Mouse (Mus musculus) Patski (cell line): ENCODE data around the gene Fbxw7. TPM values are rescaled to one million over a fixed set of nuclear protein-coding genes. Genes with fewer than 3 reads are reported as not detected.

Experiments
- ATAC-seq: fragments of 100-300 bp; one replicate; pipeline ENCODE4 v1.8.0; 2021
- CTCF ChIA-PET: fragments of 350-600 bp; sonication (Branson Sonifier 250); formaldehyde crosslinking; loops from one replicate; lab custom pipeline; 2022; ENCODE audit warnings: inconsistent platforms; lab: Charles Lee
- POLR2A ChIA-PET: fragments of 350-600 bp; sonication (Branson Sonifier 250); formaldehyde crosslinking; loops from one replicate; lab custom pipeline; 2022; ENCODE audit warnings: antibody characterized with exemption, inconsistent platforms; lab: Charles Lee
- DNase-seq: peaks from one replicate; pipeline ENCODE4 v3.0.0-alpha.2; 2011; ENCODE audit warnings: low read depth, low spot score
- H3K27me3 ChIP-seq: fragments of 371-371 bp; one replicate; pipeline ENCODE4 v1.5.1; 2021
- CTCF ChIP-seq: fragments of 100-300 bp; IDR thresholded peaks from one replicate; pipeline ENCODE4 v1.5.1; 2021
- in situ Hi-C: fragments of 300-500 bp; cut with MboI; formaldehyde crosslinking; loops from 3 replicates; pipeline ENCODE4 v1.11.1; 2018; ENCODE audit warnings: low pct_unique_long_range_greater_than_20kb, mixed read lengths
- polyA plus RNA-seq: library from polyadenylated mRNA; unstranded; gene quantifications from one replicate; pipeline ENCODE4 v1.2.3, GENCODE M21; 2021

Gene Fbxw7
- polyA plus RNA-seq, 1 experiment from 2014 or later: 23.5 TPM

GRCm38 (mm10) chr3:84929171-84929570, 114.1 kb downstream of the Fbxw7 start:
- POLR2A ChIA-PET: no interaction called here
- DNase-seq (no peak), ATAC-seq (no peak)
- in situ Hi-C loops: loop anchor here (10.0 kb wide), 1 partner anchor 1186 kb away; no protein-coding TSS in a partner anchor
- H3K27me3 ChIP-seq: no peaks in the 10 kb centered on the region
- TF ChIP-seq CTCF: no peak
- CTCF ChIA-PET: interaction anchor here (1.0 to 1.5 kb wide), 3 partner anchors 9 to 21 kb away, joined by 3 read pairs; no protein-coding TSS in a partner anchor

DNA sequence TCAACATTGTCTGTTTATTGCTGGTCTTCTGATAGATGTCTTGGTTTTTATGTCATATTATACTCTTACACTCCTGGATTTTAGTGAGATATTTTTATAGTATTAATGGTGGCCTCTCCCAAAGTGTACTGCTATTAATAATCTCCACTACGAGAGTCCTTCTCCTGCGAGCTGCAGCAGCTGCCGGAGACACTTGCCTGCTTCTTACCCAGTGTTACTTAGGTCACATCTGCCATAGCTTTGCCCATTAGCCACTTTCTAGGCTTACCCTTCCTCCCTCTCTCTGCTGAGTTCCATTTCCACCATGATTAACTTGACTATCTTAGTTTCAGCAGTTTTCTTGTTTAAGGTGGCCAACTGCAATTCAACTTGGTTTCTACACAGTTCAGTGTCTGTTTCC, 115.6 kb downstream of the Fbxw7 start:
- DNase-seq (no peak), ATAC-seq (no peak)
- POLR2A ChIA-PET: no interaction called here
- TF ChIP-seq CTCF: no peak
- CTCF ChIA-PET: interaction anchor here (2.4 kb wide), 1 partner anchor 9 kb away, joined by 8 read pairs; no protein-coding TSS in a partner anchor
- no peaks in the 10 kb centered on the region for H3K27me3 ChIP-seq
- in situ Hi-C loops: no loop called here

GRCm38 (mm10) chr3:84935729-84936128, 120.7 kb downstream of the Fbxw7 start:
- peak; percentile 69 for DNase-seq
- in situ Hi-C loops: no loop called here
- peak; percentile 97 for ATAC-seq
- ChIA-PET POLR2A (no interaction called here), CTCF (no interaction called here)
- H3K27me3 ChIP-seq: no peaks in the 10 kb centered on the region
- TF ChIP-seq CTCF: no peak

GRCm38 (mm10) chr3:84936252-84936651, 121.2 kb downstream of the Fbxw7 start:
- ChIA-PET POLR2A (no interaction called here), CTCF (no interaction called here)
- DNase-seq (no peak), ATAC-seq (peak; percentile 45)
- H3K27me3 ChIP-seq: no peaks in the 10 kb centered on the region
- TF ChIP-seq CTCF: peak; percentile 60
- in situ Hi-C loops: no loop called here

DNA sequence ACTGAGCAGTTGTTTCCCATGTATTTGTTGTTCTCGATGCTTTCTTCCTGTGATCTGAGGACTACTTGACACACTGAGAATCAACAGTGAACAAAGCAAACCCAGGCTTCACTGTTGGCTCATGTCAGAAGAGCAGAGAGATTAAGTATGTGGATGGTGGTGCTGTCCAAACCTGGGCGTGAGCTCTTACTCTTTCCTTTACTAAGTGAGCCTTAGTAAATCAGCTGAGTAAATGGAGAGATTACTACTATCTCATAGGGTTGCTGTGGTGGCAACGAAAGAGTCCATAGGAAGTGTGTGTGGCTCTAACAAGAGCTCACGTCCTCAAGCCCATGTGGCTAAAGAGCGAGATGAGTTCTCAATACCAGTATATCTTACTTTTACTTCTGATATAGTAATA, 121.9 kb downstream of the Fbxw7 start:
- ATAC-seq (no peak), DNase-seq (no peak)
- no peaks in the 10 kb centered on the region for H3K27me3 ChIP-seq
- POLR2A ChIA-PET: interaction anchor here (0.7 kb wide), 1 partner anchor 314 kb away, joined by 3 read pairs; no protein-coding TSS in a partner anchor
- CTCF ChIA-PET: interaction anchor here (1.4 kb wide), 1 partner anchor 15 kb away, joined by 3 read pairs; no protein-coding TSS in a partner anchor
- TF ChIP-seq CTCF: no peak
- in situ Hi-C loops: no loop called here

DNA sequence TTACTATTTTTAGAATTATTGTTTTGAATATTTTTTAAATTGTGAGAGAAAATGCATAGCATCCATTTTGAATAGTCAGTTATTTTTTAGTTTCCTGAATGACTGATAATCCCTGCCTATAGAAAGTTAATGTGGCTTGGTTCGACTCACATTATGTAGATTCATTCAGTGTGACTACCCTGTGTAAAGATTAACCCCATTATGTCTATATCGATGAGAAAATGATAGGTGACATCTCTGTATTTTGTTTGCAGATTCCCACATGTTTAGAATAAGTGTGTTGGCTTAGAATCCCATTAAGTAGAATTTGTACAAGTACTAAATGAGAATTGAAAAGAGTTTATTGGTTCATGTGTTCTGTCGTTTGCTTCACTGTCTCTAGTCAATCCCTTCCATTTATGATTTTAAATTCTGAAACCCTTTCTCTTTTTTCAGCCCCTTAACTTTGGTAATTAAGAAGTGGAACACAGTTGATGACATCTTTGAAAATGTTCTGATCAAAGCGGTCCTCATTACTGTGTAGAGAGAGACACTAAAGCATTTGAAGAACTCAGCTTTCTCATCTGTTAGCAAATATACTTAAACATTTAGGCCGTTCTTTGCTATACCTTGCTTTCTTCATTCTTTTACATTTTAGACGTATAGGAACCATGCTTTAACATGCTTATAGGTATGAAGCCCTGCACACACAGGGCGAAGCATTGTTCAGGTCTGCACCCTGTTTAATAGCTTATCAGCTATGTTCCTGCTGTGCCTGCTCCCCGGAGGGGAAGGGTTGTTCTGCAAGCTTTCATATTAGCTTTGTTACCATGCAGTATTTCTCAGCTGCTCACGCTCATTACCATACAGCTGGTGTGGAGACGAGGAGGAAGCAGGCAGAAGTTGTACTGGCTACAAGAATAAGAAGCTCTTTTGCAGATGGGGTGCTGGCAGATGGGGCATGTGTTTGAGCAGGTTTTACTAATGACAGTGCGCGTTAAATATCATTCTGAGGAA, 122.6 kb downstream of the Fbxw7 start:
- CTCF ChIA-PET: interaction anchor here (0.5 to 1.5 kb wide), 5 partner anchors 9 to 78 kb away, joined by 3 to 7 read pairs (median 3); no protein-coding TSS in a partner anchor
- ATAC-seq: no peak
- POLR2A ChIA-PET: interaction anchor here (0.5 to 0.7 kb wide), 2 partner anchors 313 to 1962 kb away, joined by 3 to 5 read pairs; no protein-coding TSS in a partner anchor
- DNase-seq: no peak
- in situ Hi-C loops: no loop called here
- H3K27me3 ChIP-seq: no peaks in the 10 kb centered on the region
- TF ChIP-seq CTCF: no peak

GRCm38 (mm10) chr3:84944933-84945332, 129.9 kb downstream of the Fbxw7 start:
- in situ Hi-C loops: loop anchor here (10.0 kb wide), 1 partner anchor 530 kb away; no protein-coding TSS in a partner anchor
- POLR2A ChIA-PET: no interaction called here

GRCm38 (mm10) chr3:84946381-84946780, 131.3 kb downstream of the Fbxw7 start:
- TF ChIP-seq CTCF: no peak
- H3K27me3 ChIP-seq: no peaks in the 10 kb centered on the region
- in situ Hi-C loops: loop anchor here (10.0 kb wide), 1 partner anchor 528 kb away; no protein-coding TSS in a partner anchor
- POLR2A ChIA-PET: no interaction called here
- DNase-seq: no peak
- no peak for ATAC-seq
- CTCF ChIA-PET: interaction anchor here (1.2 to 2.4 kb wide), 2 partner anchors 8 to 25 kb away, joined by 4 to 7 read pairs; no protein-coding TSS in a partner anchor

More at GRCm38 (mm10) chr3:84944933-84945332, 129.9 kb downstream of the Fbxw7 start:
- H3K27me3 ChIP-seq: no peaks in the 10 kb centered on the region
- DNase-seq (no peak), ATAC-seq (no peak)
- CTCF ChIA-PET: no interaction called here
- TF ChIP-seq CTCF: no peak

DNA sequence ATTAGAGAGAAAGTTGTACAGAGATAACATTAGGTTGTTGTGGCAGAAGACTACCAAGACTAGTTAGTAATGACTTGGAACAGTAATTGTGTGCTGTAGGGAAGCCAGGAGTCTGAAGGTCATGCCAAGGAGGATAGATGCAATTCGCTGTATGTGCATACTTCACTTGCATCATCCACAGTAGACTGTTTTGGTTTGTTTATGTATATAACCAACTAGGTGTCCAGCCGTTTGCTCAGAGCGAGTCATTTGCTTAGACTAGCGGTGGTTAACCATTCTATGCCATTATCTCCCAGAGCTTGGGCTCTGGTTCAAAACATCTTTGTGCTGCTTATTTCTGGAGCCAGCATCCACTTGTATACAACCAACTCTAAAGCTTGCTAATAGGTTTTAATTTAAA, 134.3 kb downstream of the Fbxw7 start:
- ChIA-PET CTCF (interaction anchor here (0.9 kb wide), 1 partner anchor 75 kb away, joined by 4 read pairs; no protein-coding TSS in a partner anchor), POLR2A (no interaction called here)
- no peak for ATAC-seq
- no peak for TF ChIP-seq CTCF
- DNase-seq: no peak
- H3K27me3 ChIP-seq: no peaks in the 10 kb centered on the region
- in situ Hi-C loops: loop anchor here (10.0 kb wide), 1 partner anchor 525 kb away; no protein-coding TSS in a partner anchor

DNA sequence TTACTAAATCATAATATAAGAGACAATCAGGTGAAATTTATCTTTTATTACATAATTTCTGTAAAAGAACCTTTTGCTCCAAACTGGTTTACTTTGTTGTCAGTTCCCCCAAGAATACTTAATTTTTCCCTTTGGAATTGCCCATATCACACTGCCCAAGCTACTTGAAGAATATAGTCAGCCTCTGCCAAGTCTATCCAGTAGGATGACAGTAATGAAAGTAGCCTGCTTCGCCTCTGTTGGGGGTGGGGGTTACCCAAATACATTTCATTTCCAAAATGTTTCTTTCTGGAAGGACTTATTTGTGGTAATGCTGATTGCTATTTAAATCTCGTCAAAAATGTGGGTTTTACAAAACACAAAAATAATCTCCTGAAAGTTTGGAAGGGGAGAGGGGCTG, 136.6 kb downstream of the Fbxw7 start:
- no peaks in the 10 kb centered on the region for H3K27me3 ChIP-seq
- ATAC-seq (peak; percentile 32), DNase-seq (no peak)
- in situ Hi-C loops: no loop called here
- CTCF ChIA-PET: interaction anchor here (1.2 to 1.6 kb wide), 2 partner anchors 13 to 45 kb away, joined by 3 to 4 read pairs; no protein-coding TSS in a partner anchor
- POLR2A ChIA-PET: interaction anchor here (0.6 kb wide), 1 partner anchor 637 kb away, joined by 3 read pairs; no protein-coding TSS in a partner anchor
- no peak for TF ChIP-seq CTCF
